Mouse (Mus musculus): ENCODE measurements around the gene Smad9.

Smad9 gene

DNA sequence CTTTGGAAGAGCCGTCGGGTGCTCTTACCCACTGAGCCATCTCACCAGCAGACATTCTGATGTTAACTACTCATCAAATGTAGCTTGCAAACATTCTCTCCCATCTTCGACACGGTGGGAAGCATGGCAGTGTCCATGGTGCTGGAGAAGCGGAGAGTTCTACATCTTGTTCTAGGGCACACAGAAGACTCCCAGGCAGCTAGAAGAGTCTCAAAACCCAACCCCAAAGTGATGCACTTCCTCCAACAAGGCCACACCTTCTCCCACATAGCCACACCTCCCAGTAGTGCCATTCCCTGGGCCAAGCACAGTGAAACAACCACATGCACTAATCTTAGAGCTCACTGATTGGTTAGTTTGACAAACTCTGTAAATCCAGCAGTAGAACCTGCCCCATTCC, 53.7 kb downstream of the Smad9 start:
- in situ Hi-C loops (cut with MboI) = no loop called here

GRCm38 (mm10) chr3:54811616-54812015, 56.2 kb downstream of the Smad9 start:
- in situ Hi-C loops (cut with MboI) = no loop called here

- in situ Hi-C loops (cut with MboI) = no loop called here
Observed at GRCm38 (mm10) chr3:54813418-54813988, 58.1 kb downstream of the Smad9 start.

DNA sequence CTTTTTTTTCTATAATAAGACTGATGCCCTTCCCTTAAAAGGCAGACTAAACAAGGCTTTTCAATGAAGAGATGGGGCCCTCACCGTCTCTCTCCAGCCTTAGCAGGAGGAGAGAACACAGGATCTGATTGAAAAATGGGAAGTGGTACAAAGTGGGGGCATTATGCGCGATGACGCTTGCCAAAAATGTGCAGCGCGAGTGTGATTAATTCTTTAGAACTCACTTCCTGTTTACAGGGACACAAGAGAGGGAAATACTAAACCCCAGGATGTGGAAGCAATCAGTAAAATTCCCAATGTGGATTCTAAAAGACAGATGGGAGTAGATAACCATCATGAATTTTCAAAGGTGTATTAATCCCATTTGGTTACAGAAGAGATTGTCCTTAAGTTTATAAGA, 59.2 kb downstream of the Smad9 start:
- in situ Hi-C loops (cut with MboI) = no loop called here

- in situ Hi-C loops (cut with MboI) = no loop called here
Observed at GRCm38 (mm10) chr3:54815292-54815691, 59.9 kb downstream of the Smad9 start.

DNA sequence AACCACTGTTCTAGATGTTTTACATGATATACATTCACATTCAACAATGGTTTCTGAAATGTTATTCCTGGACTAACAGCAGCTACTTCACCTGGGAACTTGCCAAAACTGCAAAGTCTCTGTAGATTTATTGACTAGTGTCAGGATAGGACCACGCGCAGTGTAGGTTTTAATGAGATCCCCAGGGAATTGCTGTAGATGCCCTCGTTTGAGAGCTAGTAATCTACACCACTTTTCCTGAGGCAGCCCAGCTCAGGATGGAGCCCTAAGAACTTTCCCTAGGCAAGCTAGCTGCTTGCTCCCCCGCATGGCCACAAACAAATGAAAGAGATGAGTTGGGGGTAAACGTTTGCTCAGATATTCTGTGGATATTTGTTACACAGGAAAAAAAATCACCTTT, 67.1 kb downstream of the Smad9 start:
- in situ Hi-C loops (cut with MboI) = no loop called here

DNA sequence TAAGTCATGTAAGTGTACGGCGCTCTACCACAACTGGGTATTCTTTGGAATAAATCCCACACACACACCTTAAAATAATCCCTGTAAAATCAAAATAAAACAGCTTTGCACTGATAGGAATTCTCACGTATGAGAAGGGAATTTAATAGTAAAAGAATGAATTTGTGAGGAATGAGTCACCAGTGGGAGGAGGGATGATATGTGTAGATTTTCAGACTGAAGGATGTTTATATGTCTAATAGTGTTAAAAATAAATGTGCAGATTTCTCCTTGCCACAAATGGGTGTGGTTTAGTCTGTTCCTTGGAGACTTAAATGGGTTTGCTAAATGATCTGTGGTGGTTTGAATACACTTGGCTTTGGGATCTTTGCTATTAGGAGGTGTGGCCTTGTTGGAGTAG, 77.1 kb downstream of the Smad9 start:
- in situ Hi-C loops (cut with MboI) = no loop called here

DNA sequence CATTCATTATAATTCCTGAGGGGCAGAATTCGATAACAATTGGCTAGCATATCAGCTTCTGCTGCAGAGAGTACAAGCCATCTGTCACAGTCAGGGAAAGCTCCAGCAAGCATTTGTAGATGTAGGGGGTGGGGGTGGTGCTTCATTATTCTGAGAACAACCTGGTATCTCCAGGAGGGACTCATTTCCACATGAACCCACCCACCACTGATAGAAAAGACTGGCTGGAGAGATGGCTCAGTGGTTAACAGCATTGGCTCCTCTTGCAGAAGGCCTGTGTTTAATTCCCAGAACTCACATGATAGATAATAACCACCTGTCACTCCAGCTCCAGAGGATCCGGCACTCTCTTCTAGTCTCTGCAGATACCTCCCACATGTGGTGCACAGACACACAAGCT, 80.0 kb downstream of the Smad9 start:
- in situ Hi-C loops (cut with MboI) = no loop called here

Data from mature B cell (primary cell).